Mouse (Mus musculus) stomach, postnatal 0 days (tissue): ENCODE data around the gene Sun1.

Experiments
- CTCF ChIP-seq: IDR thresholded peaks from 2 replicates; pipeline ENCODE4 v1.5.1; 2016; ENCODE audit warnings: antibody characterized with exemption, low read depth, mild to moderate bottlenecking, moderate library complexity
- EP300 ChIP-seq: optimal IDR thresholded peaks from 2 replicates; pipeline ENCODE3; 2016; ENCODE audit warnings: antibody characterized with exemption

GRCm38 (mm10) chr5:139202127-139202526, 1.7 kb downstream of the Sun1 start:
- TF ChIP-seq EP300 (no peak), CTCF (no peak)
